Mouse (Mus musculus) intestine, embryonic 14.5 days (tissue): Measurements from ENCODE around the gene Srrd. TPM values are rescaled to one million over a fixed set of nuclear protein-coding genes. Genes with fewer than 3 reads are reported as not detected.

ENCODE experiments used
- ATAC-seq: fragments of 200-750 bp; cut with Nextera tagmentation; replicated peaks from 2 replicates; pipeline ENCODE4 v1.8.0; 2017; ENCODE audit warnings: low read depth, moderate number of reproducible peaks, moderate TSS enrichment, moderate library complexity; ENCODE audit not compliant: low FRiP score, low TSS enrichment
- DNase-seq: peaks from one replicate; pipeline ENCODE4 v3.0.0-alpha.2; 2018; ENCODE audit warnings: low spot score
- H3K27ac ChIP-seq: fragments of 300-500 bp; sonication (generic); 2 replicates; pipeline ENCODE4 v1.5.1; 2014; ENCODE audit warnings: low read depth, mild to moderate bottlenecking, control low read depth
- H3K27me3 ChIP-seq: fragments of 300-500 bp; sonication (generic); replicated peaks from 2 replicates; pipeline ENCODE4 v1.6.1; 2014; ENCODE audit warnings: low read length, control low read depth; ENCODE audit not compliant: control insufficient read depth, insufficient read depth
- H3K36me3 ChIP-seq: fragments of 300-500 bp; sonication (generic); 2 replicates; pipeline ENCODE4 v1.6.1; 2014; ENCODE audit warnings: low read length, control low read depth; ENCODE audit not compliant: control insufficient read depth, insufficient read depth
- H3K4me1 ChIP-seq: fragments of 300-500 bp; sonication (generic); replicated peaks from 2 replicates; pipeline ENCODE4 v1.6.1; 2014; ENCODE audit warnings: low read length, control low read depth, mixed read lengths; ENCODE audit not compliant: control insufficient read depth, insufficient read depth
- H3K4me2 ChIP-seq: fragments of 300-500 bp; sonication (generic); 2 replicates; pipeline ENCODE4 v1.6.1; 2014; ENCODE audit warnings: low read length
- H3K4me3 ChIP-seq: fragments of 300-500 bp; sonication (generic); 2 replicates; pipeline ENCODE4 v1.5.1; 2014; ENCODE audit warnings: low read depth, low read length, control low read depth, mixed read lengths
- H3K9ac ChIP-seq: fragments of 300-500 bp; sonication (generic); 2 replicates; pipeline ENCODE4 v1.6.1; 2014; ENCODE audit warnings: mild to moderate bottlenecking, low read length
- H3K9me3 ChIP-seq: fragments of 300-500 bp; sonication (generic); 2 replicates; pipeline ENCODE4 v1.6.1; 2016; ENCODE audit warnings: low read length, control low read depth; ENCODE audit not compliant: control insufficient read depth
- WGBS: fragments of 180-500 bp; shearing (Covaris S2); extraction: QIAGEN DNeasy Blood & Tissue Kit; methylation state at CpG from one replicate; pipeline ENCODE4 v1.1.7; 2014; 5-methylcytosine and 5-hydroxymethylcytosine counted together
- polyA plus RNA-seq: library from polyadenylated mRNA; unstranded; fragments of >200 nt; fragmentation: Nextera tagmentation; extraction: Ambion mirVana; gene quantifications from 2 replicates; pipeline ENCODE4 v1.2.1, GENCODE M21; 2014

The Srrd gene
- polyA plus RNA-seq, 1 experiment from 2014 or later, result 38.2 TPM

DNA sequence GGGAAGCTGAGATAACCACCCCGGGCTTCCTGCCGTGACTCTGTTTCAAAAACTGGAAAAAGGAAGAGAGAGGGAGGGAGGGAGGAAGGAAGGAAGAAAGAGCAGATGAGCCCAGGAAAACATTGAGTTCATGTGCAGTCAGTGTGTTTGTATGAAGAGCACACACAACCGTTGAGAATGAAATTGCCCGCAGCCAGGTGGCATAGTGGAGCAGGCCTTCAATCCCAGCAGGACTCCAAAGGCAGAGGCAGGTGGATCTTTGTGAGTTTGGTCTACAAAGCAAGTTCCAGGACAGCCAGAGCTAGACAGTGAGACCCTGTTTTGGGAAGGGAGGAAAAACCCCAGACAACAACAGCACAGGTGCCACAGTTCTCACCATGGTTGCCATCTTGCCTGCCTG lies 24.5 kb upstream of the Srrd start:
- Histone ChIP-seq H3K4me1 (no peaks in the 10 kb centered on the region), H3K27ac (no peak overlapping the region), H3K27me3 (no peaks in the 10 kb centered on the region), H3K4me3 (no peak overlapping the region), H3K9me3 (no peaks in the 10 kb centered on the region), H3K9ac (no peak overlapping the region), H3K4me2 (no peak overlapping the region), H3K36me3 (peaks cover 83% of the 10 kb centered on the region)
- DNase-seq (no peak), ATAC-seq (no peak)
- 88% methylated on average over 4 of the region's 4 CpGs for WGBS

DNA sequence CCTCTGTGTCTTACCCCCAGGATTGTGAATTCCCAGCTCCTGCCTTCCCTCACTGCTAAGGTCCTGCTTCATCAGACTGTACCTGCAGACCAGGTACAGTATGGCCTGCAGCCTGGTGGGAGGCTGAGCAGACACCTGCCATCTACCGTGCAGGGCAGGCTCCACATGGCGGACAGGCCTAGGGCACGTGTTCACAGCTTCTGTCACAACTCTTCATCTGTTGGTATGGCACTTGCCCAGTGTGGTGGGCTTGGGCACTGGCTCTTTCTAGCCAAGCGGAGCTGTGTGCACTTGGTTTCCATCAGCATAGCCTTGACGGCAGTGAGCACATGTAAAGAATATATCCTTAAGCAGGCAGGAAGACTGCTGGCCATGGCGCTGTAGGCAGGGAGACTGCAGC lies 24.0 kb upstream of the Srrd start:
- no peaks in the 10 kb centered on the region for H3K27me3 ChIP-seq
- WGBS, result 97% methylated on average over 6 of the region's 6 CpGs
- H3K4me2 ChIP-seq, result no peak overlapping the region
- no peak overlapping the region for H3K4me3 ChIP-seq
- no peak overlapping the region for H3K9ac ChIP-seq
- ATAC-seq (no peak), DNase-seq (no peak)
- no peak overlapping the region for H3K27ac ChIP-seq
- no peaks in the 10 kb centered on the region for H3K9me3 ChIP-seq
- H3K36me3 ChIP-seq, result peaks cover 83% of the 10 kb centered on the region
- no peaks in the 10 kb centered on the region for H3K4me1 ChIP-seq

DNA sequence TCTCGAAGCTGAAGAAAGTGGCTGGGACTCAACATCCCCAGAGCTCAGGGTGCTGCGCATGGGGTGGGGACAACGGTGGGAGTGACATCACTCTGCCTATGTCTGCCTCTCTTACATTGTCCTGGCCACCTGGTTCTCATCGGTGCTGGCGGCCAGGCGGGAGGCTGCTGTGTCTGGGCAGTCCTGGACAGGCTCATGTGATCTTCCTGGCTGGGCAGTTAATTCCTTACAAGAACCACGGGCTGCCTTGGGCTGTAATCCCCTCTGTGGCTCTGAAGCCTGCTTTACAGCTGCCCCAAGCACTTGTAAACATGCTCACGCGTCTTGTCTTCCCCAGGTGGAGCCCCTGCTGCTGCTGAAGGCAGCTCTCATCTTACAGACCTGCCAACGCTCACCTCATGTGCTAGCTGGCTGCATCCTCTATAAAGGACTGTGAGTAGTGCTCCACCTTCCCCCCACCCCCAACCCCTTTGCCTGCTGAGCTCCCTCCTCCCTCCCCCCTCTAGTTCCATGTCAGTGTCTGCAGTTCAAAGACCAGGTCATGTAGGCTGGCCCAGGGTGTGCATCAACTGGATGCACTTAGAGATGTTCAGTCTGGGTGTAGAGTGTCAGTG lies 21.5 kb upstream of the Srrd start:
- no peaks in the 10 kb centered on the region for H3K9me3 ChIP-seq
- WGBS, result 52% methylated on average over 10 of the region's 10 CpGs
- H3K27ac ChIP-seq, result no peak overlapping the region
- no peak overlapping the region for H3K4me3 ChIP-seq
- ATAC-seq (no peak), DNase-seq (no peak)
- H3K27me3 ChIP-seq, result no peaks in the 10 kb centered on the region
- H3K9ac ChIP-seq, result no peak overlapping the region
- no peak overlapping the region for H3K4me2 ChIP-seq
- H3K36me3 ChIP-seq, result peaks cover 60% of the 10 kb centered on the region
- H3K4me1 ChIP-seq, result no peaks in the 10 kb centered on the region

DNA sequence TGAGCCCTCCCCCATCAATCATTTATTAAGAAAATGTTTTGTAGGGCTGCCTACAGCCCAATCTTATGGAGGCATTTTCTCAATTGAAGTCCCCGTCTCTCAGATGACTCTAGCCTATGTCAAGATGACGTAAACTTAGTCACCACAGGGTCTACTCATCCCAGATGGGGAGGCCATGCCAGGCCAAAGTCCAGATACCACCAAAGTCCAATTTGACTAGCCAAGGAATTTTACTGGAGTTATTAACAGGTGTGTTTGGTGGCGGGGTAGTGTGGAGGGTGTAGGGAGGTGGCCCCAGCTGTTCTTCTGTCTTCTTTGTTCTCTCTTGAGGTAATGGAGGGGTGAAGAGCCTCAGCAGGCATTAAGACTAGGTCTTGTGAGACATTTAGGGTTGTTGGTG lies 17.2 kb upstream of the Srrd start:
- no peaks in the 10 kb centered on the region for H3K4me1 ChIP-seq
- no peaks in the 10 kb centered on the region for H3K27me3 ChIP-seq
- ATAC-seq, result no peak
- H3K27ac ChIP-seq, result no peak overlapping the region
- DNase-seq, result no peak
- no peak overlapping the region for H3K4me2 ChIP-seq
- H3K4me3 ChIP-seq, result no peak overlapping the region
- WGBS, result 92% methylated on average over 3 of the region's 3 CpGs
- peaks cover 43% of the 10 kb centered on the region for H3K36me3 ChIP-seq
- no peak overlapping the region for H3K9ac ChIP-seq
- no peaks in the 10 kb centered on the region for H3K9me3 ChIP-seq

DNA sequence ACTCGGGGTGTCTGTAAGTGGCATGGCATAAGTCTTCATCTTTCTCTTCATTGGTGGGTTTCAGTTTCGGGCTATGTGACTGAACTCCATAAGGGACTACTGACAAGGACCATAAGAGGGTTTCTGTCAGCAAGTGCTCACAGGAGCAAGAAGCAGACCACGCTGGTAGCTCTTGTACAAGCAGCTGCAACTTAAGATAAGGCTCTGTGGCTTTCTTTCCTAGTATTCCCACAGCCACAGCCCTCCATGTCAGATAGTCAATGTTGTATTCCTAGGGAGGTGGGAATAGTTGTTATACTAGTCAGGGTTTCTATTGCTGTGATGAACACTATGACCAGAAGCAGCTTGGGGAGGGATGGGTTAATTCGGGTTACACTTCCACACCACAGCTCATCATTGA lies 16.7 kb upstream of the Srrd start:
- Histone ChIP-seq H3K4me2 (no peak overlapping the region), H3K27ac (no peak overlapping the region), H3K9ac (no peak overlapping the region), H3K27me3 (no peaks in the 10 kb centered on the region), H3K36me3 (peaks cover 43% of the 10 kb centered on the region), H3K9me3 (no peaks in the 10 kb centered on the region), H3K4me3 (no peak overlapping the region), H3K4me1 (no peaks in the 10 kb centered on the region)
- no peak for ATAC-seq
- WGBS, result 83% methylated on average over 4 of the region's 4 CpGs
- DNase-seq, result no peak

DNA sequence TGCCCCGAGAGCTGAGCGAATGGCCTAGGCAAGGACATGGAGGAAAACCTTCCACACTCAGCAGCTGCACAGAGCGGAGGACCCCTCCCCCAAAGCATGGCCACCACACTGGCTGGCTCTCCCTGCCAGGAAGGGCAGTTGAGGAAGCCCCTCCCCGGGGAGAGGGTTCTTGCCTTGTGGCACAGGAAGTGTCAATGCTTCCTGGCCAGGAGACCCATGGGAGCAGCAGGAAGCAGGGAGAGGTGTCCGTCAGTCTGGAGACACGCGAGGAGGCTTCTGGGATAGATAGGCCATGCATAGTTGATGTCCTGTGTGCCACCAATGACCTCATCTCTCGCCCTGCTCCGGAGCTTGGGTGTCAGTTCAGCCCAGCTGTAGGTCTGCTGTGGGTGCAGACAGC lies 13.5 kb upstream of the Srrd start:
- Histone ChIP-seq H3K9me3 (no peaks in the 10 kb centered on the region), H3K27me3 (no peaks in the 10 kb centered on the region), H3K36me3 (peaks cover 48% of the 10 kb centered on the region), H3K4me3 (no peak overlapping the region), H3K4me2 (no peak overlapping the region), H3K27ac (no peak overlapping the region), H3K9ac (no peak overlapping the region), H3K4me1 (no peaks in the 10 kb centered on the region)
- ATAC-seq (no peak), DNase-seq (no peak)
- 88% methylated on average over 9 of the region's 9 CpGs for WGBS

DNA sequence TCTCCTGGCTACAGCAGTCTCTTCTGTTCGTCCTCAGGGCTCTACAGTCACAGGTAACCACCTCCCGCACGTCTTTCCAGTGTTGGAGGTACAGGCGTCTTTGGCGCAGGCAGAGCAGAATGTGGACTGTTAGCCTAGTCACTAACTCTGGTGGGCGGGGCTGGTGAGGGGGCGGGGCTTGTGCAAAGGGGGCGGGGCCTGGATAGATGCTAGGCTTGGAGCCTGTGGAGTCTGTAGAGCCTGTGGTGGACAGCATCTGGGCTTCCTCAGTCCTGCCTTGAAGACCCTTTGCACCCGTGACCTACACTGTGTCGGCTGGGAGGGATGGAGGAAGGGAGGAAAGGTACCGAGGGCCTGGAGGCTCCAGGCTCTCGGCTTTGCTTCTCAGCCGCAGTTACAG lies 13.1 kb upstream of the Srrd start, which contains the start of gene Gm6583:
TSS of gene Gm6583 (minus strand) at position 124 of the 400 bp plus-strand sequence.
- no peaks in the 10 kb centered on the region for H3K27me3 ChIP-seq
- H3K4me2 ChIP-seq, result no peak within 1 kb of the TSS
- peaks cover 49% of the 10 kb centered on the region for H3K36me3 ChIP-seq
- ATAC-seq (no peak), DNase-seq (no peak)
- no peaks in the 10 kb centered on the region for H3K9me3 ChIP-seq
- H3K4me1 ChIP-seq, result no peaks in the 10 kb centered on the region
- no peak within 1 kb of the TSS for H3K4me3 ChIP-seq
- 60% methylated on average over 13 of the region's 13 CpGs for WGBS
- no peak within 1 kb of the TSS for H3K27ac ChIP-seq
- no peak within 1 kb of the TSS for H3K9ac ChIP-seq

DNA sequence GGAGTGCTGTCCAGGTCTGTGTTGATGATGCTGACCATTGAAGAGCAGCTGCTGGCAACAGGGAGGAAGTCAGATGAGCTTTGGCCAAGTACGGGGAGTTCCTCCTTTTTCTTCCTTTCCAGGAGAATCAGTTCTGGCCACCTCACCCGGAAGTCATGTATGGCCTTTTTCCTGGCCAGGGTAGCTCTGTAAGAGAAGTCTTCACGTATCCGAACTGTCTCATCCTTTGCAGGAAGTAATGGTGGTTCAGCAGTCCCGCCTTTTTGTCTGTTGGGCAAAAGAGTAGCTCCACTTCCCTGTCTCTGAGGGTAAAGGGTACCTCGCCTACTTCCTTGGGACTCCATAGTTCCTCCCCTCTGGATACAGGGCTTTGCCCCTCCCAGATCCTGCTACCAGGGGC lies 12.7 kb upstream of the Srrd start:
- Histone ChIP-seq H3K9me3 (no peaks in the 10 kb centered on the region), H3K4me2 (no peak overlapping the region), H3K36me3 (peaks cover 54% of the 10 kb centered on the region), H3K9ac (no peak overlapping the region), H3K4me3 (no peak overlapping the region), H3K4me1 (no peaks in the 10 kb centered on the region), H3K27me3 (no peaks in the 10 kb centered on the region), H3K27ac (no peak overlapping the region)
- ATAC-seq, result no peak
- DNase-seq, result no peak
- 93% methylated on average over 6 of the region's 6 CpGs for WGBS

DNA sequence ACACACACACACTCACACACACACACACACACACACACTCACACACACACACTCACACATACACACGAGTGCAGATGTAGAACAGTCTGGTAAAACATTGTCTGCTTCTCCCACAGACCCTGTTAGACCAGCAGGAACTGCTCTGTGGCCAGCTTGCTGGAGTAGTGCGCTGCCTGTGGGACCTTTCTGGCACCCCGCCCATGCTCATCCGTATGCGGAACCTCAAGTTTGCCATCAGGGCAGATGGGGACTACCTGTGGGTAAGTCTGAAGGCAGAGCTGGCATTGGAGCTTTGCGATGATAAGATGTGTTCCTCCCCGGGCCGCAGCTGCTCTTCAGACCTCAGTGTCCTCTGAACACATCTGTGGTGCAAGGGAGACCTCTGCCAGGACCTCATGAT lies 6.3 kb upstream of the Srrd start:
- Histone ChIP-seq H3K9me3 (no peaks in the 10 kb centered on the region), H3K27me3 (no peaks in the 10 kb centered on the region), H3K4me1 (peaks cover 7% of the 10 kb centered on the region; the same call in 1 of the 2 replicates), H3K4me2 (no peak overlapping the region), H3K9ac (no peak overlapping the region), H3K27ac (no peak overlapping the region), H3K36me3 (peaks cover 69% of the 10 kb centered on the region), H3K4me3 (no peak overlapping the region)
- no peak for ATAC-seq
- 93% methylated on average over 8 of the region's 8 CpGs for WGBS
- DNase-seq, result no peak
